Mouse (Mus musculus) kidney, adult 2 months (tissue): ENCODE measurements at regions not wholly inside any gene's neighbourhood (a gene's known extent, or its start where the extent isn't known, plus 50 kb on each side); places are given as distances from the start of the nearest gene placed in this dataset.
"Not testable (repeated sequence)": the region's sequence is repeated elsewhere in the genome, so short reads cannot be mapped to it uniquely, and the experiment has no call there.

ENCODE experiments used
- CTCF ChIP-seq: fragments of 200-500 bp; conservative IDR thresholded peaks from 2 replicates; pipeline ENCODE4 v1.5.1; 2011; ENCODE audit warnings: low read depth, mild to moderate bottlenecking, control low read depth, low read length, moderate library complexity, mixed read lengths; ENCODE audit not compliant: insufficient read depth, insufficient read length
- POLR2A ChIP-seq: fragments of 200-500 bp; IDR thresholded peaks from one replicate; pipeline ENCODE4 v1.6.1; 2011; ENCODE audit warnings: low read depth, low read length, control low read depth

- TF ChIP-seq CTCF, POLR2A: not testable (repeated sequence)
Measured at GRCm38 (mm10) chr15:32779274-32779615, 534.6 kb downstream of the Sema5a start.
